Mouse (Mus musculus): ENCODE data around the gene Itpr2.

GRCm38 (mm10) chr6:146538661-146539060, 36.6 kb upstream of the Itpr2 start:
- TF ChIP-seq TAL1 (IDR thresholded peaks at IDR 0.05; ENCODE audit: low read length) (no peak), GATA1 (IDR thresholded peaks at IDR 0.05; ENCODE audit: low read length) (no peak)
